Mouse (Mus musculus): ENCODE results near the gene Tex14. TPM values are rescaled to one million over a fixed set of nuclear protein-coding genes. Genes with fewer than 3 reads are reported as not detected.

Tex14 gene
- total RNA-seq (2023): under 1 TPM; 0.38 to 0.82 TPM

GRCm38 (mm10) chr11:87404876-87405275 lies at the start of gene Tex14, which contains the start of gene Rad51c:
Gene Tex14 (plus strand): TSS chr11:87405065.
Gene Rad51c (minus strand): TSS chr11:87404954.

DNA sequence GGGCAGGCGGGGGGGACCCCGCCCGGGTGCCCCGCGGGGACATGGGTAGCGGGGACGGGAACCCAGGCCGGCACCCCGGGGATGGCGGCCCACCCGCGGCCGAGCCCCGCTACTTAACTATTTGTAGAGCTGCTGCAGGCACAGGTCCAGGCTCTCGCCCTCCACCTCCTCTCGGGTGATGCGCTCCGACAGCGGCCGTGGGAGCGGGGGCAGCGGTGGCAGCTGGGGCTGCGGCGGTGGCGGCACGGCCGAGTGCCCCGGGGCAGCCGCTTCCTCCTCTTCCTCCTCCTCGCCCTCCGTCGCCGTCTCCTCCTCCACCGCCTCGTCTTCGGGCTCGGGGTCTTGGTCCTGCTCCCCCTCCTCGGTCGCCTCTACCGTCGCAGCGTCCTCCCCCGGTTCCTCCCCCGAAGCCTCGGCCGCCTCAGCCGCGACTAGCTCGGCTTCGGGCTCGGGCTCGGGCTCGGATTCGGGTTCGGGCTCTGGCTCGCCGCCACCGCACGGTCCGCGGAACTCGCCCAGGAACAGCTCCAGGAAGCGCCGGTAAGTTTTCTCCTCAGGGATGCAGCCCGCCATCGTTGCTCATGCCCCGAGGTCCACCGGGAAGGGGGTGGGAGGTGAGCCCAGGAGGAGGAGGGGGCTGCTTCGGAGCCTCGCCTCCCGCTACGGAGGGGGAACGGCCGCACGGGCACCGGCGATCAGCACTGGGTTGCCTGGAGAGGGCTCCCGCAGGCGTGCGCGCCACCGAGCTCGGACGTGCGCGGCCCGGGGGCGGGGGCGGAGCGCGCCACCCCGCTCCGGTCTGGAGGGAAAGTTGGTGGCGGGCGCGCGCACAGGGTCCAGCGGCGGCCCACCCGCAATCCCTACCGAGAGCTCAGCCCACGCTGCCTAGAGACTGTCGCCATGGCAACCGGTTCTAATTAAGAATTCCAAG lies 46.3 kb upstream of the Tex14 start, which contains the start of gene Ppm1e:
Gene Ppm1e, minus strand, starts transcription at position 693 of the 931 bp plus-strand sequence.

GRCm38 (mm10) chr11:87566501-87566900 lies 161.6 kb downstream of the Tex14 start, which contains the start of gene Gm11492:
Gene Gm11492 (plus strand): TSS chr11:87566653.

DNA sequence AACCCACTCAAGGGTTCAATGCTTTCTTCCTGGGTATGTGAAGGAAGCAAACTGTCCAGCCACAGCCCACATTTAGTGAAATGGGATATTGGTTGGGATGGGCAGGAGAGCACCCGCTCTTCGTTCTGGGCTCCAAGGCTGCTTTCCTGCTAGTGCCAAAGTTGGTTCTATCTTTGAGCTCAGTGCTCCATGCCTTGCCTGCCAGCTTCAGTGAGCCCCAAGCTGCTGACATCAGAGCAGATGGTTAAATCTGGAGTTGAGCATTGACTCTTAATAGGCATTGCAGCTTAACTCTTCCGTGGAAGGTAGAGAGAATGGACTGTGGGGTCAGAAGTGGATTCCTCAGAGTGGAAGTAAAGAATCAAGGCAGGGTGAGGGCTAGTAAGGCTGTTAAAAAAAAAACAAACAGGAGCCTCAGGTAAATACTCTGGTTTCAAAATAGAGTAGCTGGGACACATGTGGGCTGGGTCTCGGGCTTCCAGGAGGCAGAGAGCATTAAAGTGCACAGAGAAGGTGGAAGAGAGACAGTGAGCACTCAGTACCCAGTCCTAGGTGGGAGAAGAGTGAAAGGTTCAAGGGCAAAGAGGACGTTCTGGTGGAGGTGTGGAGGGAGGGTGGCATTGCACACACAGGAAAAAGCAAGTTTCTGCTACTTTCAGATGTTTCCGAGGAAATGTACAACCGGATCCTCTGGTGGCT lies 163.5 kb downstream of the Tex14 start, which contains the start of gene Sept4:
Gene Sept4, plus strand, starts transcription at position 649 of the 699 bp plus-strand sequence.

GRCm38 (mm10) chr11:87591526-87592353 lies 186.9 kb downstream of the Tex14 start, which contains the start of gene Mtmr4:
Gene Mtmr4 (plus strand): TSS chr11:87592162.

Other genes with a start within 250 kb of the Tex14 start
- 1 to 10 TPM; 1.1 to 2.2 TPM for gene Ppm1e, start 46.0 kb upstream of the Tex14 start, total RNA-seq (2023)
- 1 to 10 TPM; 3.2 to 3.9 TPM for gene Rad51c, start 111 bp upstream of the Tex14 start, total RNA-seq (2023)
- gene Gm11492, start 161.6 kb downstream of the Tex14 start, total RNA-seq (2023): not detected
- gene Sept4, start 163.8 kb downstream of the Tex14 start, total RNA-seq (2023): 1 to 10 TPM in 1 of 2 experiments, not detected in 1; 1.5 TPM
- 10 to 100 TPM; 20.9 to 22.4 TPM for gene Mtmr4, start 187.1 kb downstream of the Tex14 start, total RNA-seq (2023)
- gene Hsf5, start 212.1 kb downstream of the Tex14 start, total RNA-seq (2023): under 1 TPM; 0.11 to 0.13 TPM